Mouse (Mus musculus) testis, adult 2 months (tissue): ENCODE measurements around the gene Runx2. TPM values are rescaled to one million over a fixed set of nuclear protein-coding genes. Genes with fewer than 3 reads are reported as not detected.

Experiments
- H3K27ac ChIP-seq: fragments of 200-500 bp; 2 replicates; pipeline ENCODE4 v1.5.1; 2012; ENCODE audit warnings: low read depth, low read length; ENCODE audit not compliant: control insufficient read depth, insufficient read depth
- H3K27me3 ChIP-seq: fragments of 200-500 bp; 2 replicates; pipeline ENCODE4 v1.6.1; 2012; ENCODE audit warnings: mild to moderate bottlenecking, low read length, moderate library complexity; ENCODE audit not compliant: control insufficient read depth, insufficient read depth
- H3K36me3 ChIP-seq: fragments of 200-500 bp; 2 replicates; pipeline ENCODE4 v1.6.1; 2012; ENCODE audit warnings: mild to moderate bottlenecking, low read length; ENCODE audit not compliant: control insufficient read depth, insufficient read depth
- H3K4me1 ChIP-seq: fragments of 200-500 bp; 2 replicates; pipeline ENCODE4 v1.6.1; 2012; ENCODE audit warnings: low read length; ENCODE audit not compliant: control insufficient read depth, insufficient read depth
- H3K4me3 ChIP-seq: fragments of 200-500 bp; 2 replicates; pipeline ENCODE4 v1.5.1; 2012; ENCODE audit warnings: low read depth, mild to moderate bottlenecking, low read length, moderate library complexity, mixed read lengths; ENCODE audit not compliant: control insufficient read depth
- CTCF ChIP-seq: fragments of 200-500 bp; IDR thresholded peaks from 2 replicates; pipeline ENCODE4 v1.5.1; 2012; ENCODE audit warnings: low read depth, mild to moderate bottlenecking, inconsistent platforms, low read length, moderate library complexity; ENCODE audit not compliant: control insufficient read depth, insufficient read depth, insufficient replicate concordance
- POLR2A ChIP-seq: fragments of 200-500 bp; IDR thresholded peaks from 2 replicates; pipeline ENCODE4 v1.6.1; 2012; ENCODE audit warnings: low read depth, mild to moderate bottlenecking, inconsistent platforms, low read length, moderate library complexity; ENCODE audit not compliant: control insufficient read depth
- polyA plus RNA-seq: library from polyadenylated mRNA; depleted of rRNA; stranded (reverse); fragments of >200 nt; gene quantifications from 2 replicates; pipeline ENCODE4 v1.2.3, GENCODE M21; 2012

Gene Runx2
- polyA plus RNA-seq, 1 experiment, result 10.4 TPM

- no peak for TF ChIP-seq CTCF
- no peak for TF ChIP-seq POLR2A
- Histone ChIP-seq H3K4me1 (no peaks in the 10 kb centered on the region), H3K27me3 (no peaks in the 10 kb centered on the region), H3K27ac (no peak overlapping the region), H3K36me3 (no peaks in the 10 kb centered on the region), H3K4me3 (no peak overlapping the region)
Observed at GRCm38 (mm10) chr17:44768522-44768921, 46.1 kb downstream of the Runx2 start.

- Histone ChIP-seq H3K27ac (no peak overlapping the region), H3K4me3 (no peak overlapping the region), H3K4me1 (no peaks in the 10 kb centered on the region), H3K27me3 (no peaks in the 10 kb centered on the region), H3K36me3 (no peaks in the 10 kb centered on the region)
- no peak for TF ChIP-seq CTCF
- no peak for TF ChIP-seq POLR2A
Observed at GRCm38 (mm10) chr17:44767375-44767774, 47.2 kb downstream of the Runx2 start.

GRCm38 (mm10) chr17:44766975-44767374 lies 47.6 kb downstream of the Runx2 start:
- Histone ChIP-seq H3K36me3 (no peaks in the 10 kb centered on the region), H3K27ac (no peak overlapping the region), H3K4me3 (no peak overlapping the region), H3K27me3 (no peaks in the 10 kb centered on the region), H3K4me1 (no peaks in the 10 kb centered on the region)
- TF ChIP-seq POLR2A, result no peak
- TF ChIP-seq CTCF, result no peak

GRCm38 (mm10) chr17:44766318-44766717 lies 48.3 kb downstream of the Runx2 start:
- H3K4me1 ChIP-seq, result no peaks in the 10 kb centered on the region
- no peak overlapping the region for H3K4me3 ChIP-seq
- H3K27me3 ChIP-seq, result no peaks in the 10 kb centered on the region
- TF ChIP-seq CTCF, result no peak
- TF ChIP-seq POLR2A, result no peak
- no peak overlapping the region for H3K27ac ChIP-seq
- H3K36me3 ChIP-seq, result no peaks in the 10 kb centered on the region

GRCm38 (mm10) chr17:44745378-44745777 lies 69.2 kb downstream of the Runx2 start:
- no peak overlapping the region for H3K27ac ChIP-seq
- no peak for TF ChIP-seq CTCF
- TF ChIP-seq POLR2A, result no peak
- no peaks in the 10 kb centered on the region for H3K27me3 ChIP-seq
- H3K4me1 ChIP-seq, result peaks cover 4% of the 10 kb centered on the region
- no peak overlapping the region for H3K4me3 ChIP-seq
- no peaks in the 10 kb centered on the region for H3K36me3 ChIP-seq

GRCm38 (mm10) chr17:44743780-44744179 lies 70.8 kb downstream of the Runx2 start:
- TF ChIP-seq CTCF, result no peak
- TF ChIP-seq POLR2A, result no peak
- no peak overlapping the region for H3K4me3 ChIP-seq
- H3K27me3 ChIP-seq, result no peaks in the 10 kb centered on the region
- H3K36me3 ChIP-seq, result no peaks in the 10 kb centered on the region
- no peak overlapping the region for H3K27ac ChIP-seq
- H3K4me1 ChIP-seq, result peaks cover 4% of the 10 kb centered on the region

- Histone ChIP-seq H3K4me1 (peaks cover 2% of the 10 kb centered on the region), H3K27ac (no peak overlapping the region)
- TF ChIP-seq POLR2A (no peak), CTCF (no peak)
Observed at GRCm38 (mm10) chr17:44742246-44742645, 72.4 kb downstream of the Runx2 start.

GRCm38 (mm10) chr17:44738121-44738637 lies 76.4 kb downstream of the Runx2 start:
- H3K4me3 ChIP-seq, result no peak overlapping the region
- peaks cover 2% of the 10 kb centered on the region for H3K27me3 ChIP-seq
- H3K4me1 ChIP-seq, result peaks cover 12% of the 10 kb centered on the region
- H3K27ac ChIP-seq, result no peak overlapping the region
- TF ChIP-seq CTCF (no peak), POLR2A (no peak)
- no peaks in the 10 kb centered on the region for H3K36me3 ChIP-seq

More at GRCm38 (mm10) chr17:44742246-44742645, 72.4 kb downstream of the Runx2 start:
- Histone ChIP-seq H3K36me3 (no peaks in the 10 kb centered on the region), H3K4me3 (no peak overlapping the region), H3K27me3 (no peaks in the 10 kb centered on the region; the same call in 1 of the 2 replicates)
